Mouse (Mus musculus) spleen, adult 2 months (tissue): Measurements from ENCODE around the gene Car5a. TPM values are rescaled to one million over a fixed set of nuclear protein-coding genes. Genes with fewer than 3 reads are reported as not detected.

ENCODE experiments used
- DNase-seq, 2 experiments: peaks; one replicate each; pipeline versions ENCODE4 v3.0.0 to v3.0.0-alpha.2; 2012 to 2021; ENCODE audit warnings: low spot score in 2 of 2, low read depth in 1 of 2
- H3K27ac ChIP-seq: fragments of 200-500 bp; 2 replicates; pipeline ENCODE4 v1.5.1; 2012; ENCODE audit warnings: low read length, inconsistent platforms; ENCODE audit not compliant: insufficient read depth
- H3K27me3 ChIP-seq: fragments of 200-500 bp; 2 replicates; pipeline ENCODE4 v1.6.1; 2012; ENCODE audit warnings: mild to moderate bottlenecking, moderate library complexity, low read length, inconsistent platforms; ENCODE audit not compliant: control insufficient read depth, insufficient read depth
- H3K36me3 ChIP-seq: fragments of 200-500 bp; 2 replicates; pipeline ENCODE4 v1.6.1; 2012; ENCODE audit warnings: mild to moderate bottlenecking, low read length, inconsistent platforms; ENCODE audit not compliant: control insufficient read depth, insufficient read depth
- H3K4me1 ChIP-seq: fragments of 200-500 bp; 2 replicates; pipeline ENCODE4 v1.6.1; 2011; ENCODE audit warnings: inconsistent platforms; ENCODE audit not compliant: control insufficient read depth, insufficient read depth, insufficient read length
- H3K4me3 ChIP-seq: fragments of 200-500 bp; 2 replicates; pipeline ENCODE4 v1.5.1; 2011; ENCODE audit warnings: mild to moderate bottlenecking, inconsistent platforms; ENCODE audit not compliant: insufficient read depth, insufficient read length; ENCODE audit errors: extremely low read depth
- CTCF ChIP-seq: fragments of 200-500 bp; IDR thresholded peaks from 2 replicates; pipeline ENCODE4 v1.5.1; 2011; ENCODE audit warnings: mild to moderate bottlenecking, inconsistent platforms; ENCODE audit not compliant: insufficient read depth, insufficient read length, insufficient replicate concordance; ENCODE audit errors: extremely low read depth
- POLR2A ChIP-seq: fragments of 200-500 bp; IDR thresholded peaks from 2 replicates; pipeline ENCODE4 v1.6.1; 2011; ENCODE audit warnings: low read depth, low read length, inconsistent platforms
- WGBS: fragments of 180-500 bp; shearing (Covaris S2); methylation state at CpG from one replicate; pipeline ENCODE4 v1.1.7; 2018; 5-methylcytosine and 5-hydroxymethylcytosine counted together
- polyA plus RNA-seq: library from polyadenylated mRNA; depleted of rRNA; stranded (reverse); fragments of >200 nt; gene quantifications from 2 replicates; pipeline ENCODE4 v1.2.3, GENCODE M21; 2012

The Car5a gene
- polyA plus RNA-seq, 1 experiment = 0.08 TPM

- H3K27ac ChIP-seq = no peak overlapping the region
- H3K36me3 ChIP-seq = no peaks in the 10 kb centered on the region
- no peaks in the 10 kb centered on the region for H3K27me3 ChIP-seq
- no peak overlapping the region for H3K4me3 ChIP-seq
- 88% methylated on average over 14 of the region's 14 CpGs for WGBS
- DNase-seq = no peak
- no peaks in the 10 kb centered on the region for H3K4me1 ChIP-seq
- no peak for TF ChIP-seq CTCF
- no peak for TF ChIP-seq POLR2A
Observed at GRCm38 (mm10) chr8:121932668-121933520, 11.8 kb downstream of the Car5a start.

- no peaks in the 10 kb centered on the region for H3K27me3 ChIP-seq
- no peak for DNase-seq
- 87% methylated on average over 12 of the region's 12 CpGs for WGBS
- H3K4me3 ChIP-seq = no peak overlapping the region
- no peak overlapping the region for H3K27ac ChIP-seq
- TF ChIP-seq CTCF = no peak
- TF ChIP-seq POLR2A = no peak
- no peaks in the 10 kb centered on the region for H3K4me1 ChIP-seq
- no peaks in the 10 kb centered on the region for H3K36me3 ChIP-seq
Observed at GRCm38 (mm10) chr8:121932026-121932667, 12.6 kb downstream of the Car5a start.

- WGBS = 90% methylated on average over 7 of the region's 7 CpGs
- H3K4me1 ChIP-seq = no peaks in the 10 kb centered on the region
Observed at GRCm38 (mm10) chr8:121931571-121931970, 13.1 kb downstream of the Car5a start.

GRCm38 (mm10) chr8:121930047-121930446 lies 14.7 kb downstream of the Car5a start:
- WGBS = 73% methylated on average over 4 of the region's 4 CpGs
- no peaks in the 10 kb centered on the region for H3K36me3 ChIP-seq
- no peak overlapping the region for H3K27ac ChIP-seq
- H3K4me3 ChIP-seq = no peak overlapping the region
- H3K4me1 ChIP-seq = no peaks in the 10 kb centered on the region
- no peak for TF ChIP-seq POLR2A
- TF ChIP-seq CTCF = no peak
- H3K27me3 ChIP-seq = no peaks in the 10 kb centered on the region
- DNase-seq = no peak

More at GRCm38 (mm10) chr8:121931571-121931970, 13.1 kb downstream of the Car5a start:
- H3K36me3 ChIP-seq = no peaks in the 10 kb centered on the region
- TF ChIP-seq POLR2A = no peak
- no peak for TF ChIP-seq CTCF
- no peaks in the 10 kb centered on the region for H3K27me3 ChIP-seq
- no peak overlapping the region for H3K27ac ChIP-seq
- no peak for DNase-seq
- no peak overlapping the region for H3K4me3 ChIP-seq

- Histone ChIP-seq H3K36me3 (no peaks in the 10 kb centered on the region), H3K27ac (no peak overlapping the region), H3K27me3 (no peaks in the 10 kb centered on the region), H3K4me1 (no peaks in the 10 kb centered on the region), H3K4me3 (no peak overlapping the region)
- WGBS = 28% methylated on average over 8 of the region's 8 CpGs
- DNase-seq = peak in 1 of 2 experiments; percentile 41
- no peak for TF ChIP-seq POLR2A
- peak; percentile 34; the same call in 1 of the 2 replicates for TF ChIP-seq CTCF
Observed at GRCm38 (mm10) chr8:121927316-121927715, 17.4 kb downstream of the Car5a start.

- 67% methylated on average over 8 of the region's 8 CpGs for WGBS
- DNase-seq = no peak
- H3K4me1 ChIP-seq = no peaks in the 10 kb centered on the region
- no peak overlapping the region for H3K27ac ChIP-seq
- H3K36me3 ChIP-seq = no peaks in the 10 kb centered on the region
- no peak overlapping the region for H3K4me3 ChIP-seq
- TF ChIP-seq POLR2A = no peak
- TF ChIP-seq CTCF = no peak
- no peaks in the 10 kb centered on the region for H3K27me3 ChIP-seq
Observed at GRCm38 (mm10) chr8:121926266-121926665, 18.4 kb downstream of the Car5a start.
